Mouse (Mus musculus) spleen, postnatal 14 days (tissue): ENCODE data around the gene G3bp2.

ENCODE experiments used
- DNase-seq, 2 experiments: peaks; one replicate each; pipeline ENCODE4 v3.0.0; 2021 to 2022; ENCODE audit warnings: low spot score in 2 of 2

G3bp2 gene

GRCm38 (mm10) chr5:92019960-92020359, 63.6 kb downstream of the G3bp2 start:
- no peak for DNase-seq

- DNase-seq, result no peak
Measured at GRCm38 (mm10) chr5:92011756-92012155, 71.8 kb downstream of the G3bp2 start.

GRCm38 (mm10) chr5:92009827-92010226, 73.7 kb downstream of the G3bp2 start:
- DNase-seq, result no peak

- peak in 1 of 2 experiments; percentile 23 for DNase-seq
Measured at GRCm38 (mm10) chr5:92003011-92003410, 80.5 kb downstream of the G3bp2 start.
